Comparison of ENCODE assay signal across 8 mouse cellular contexts in genomic region chr16:34469277-34469868, GRCm38 (mm10).
DNase-seq lines count a peak whose midpoint lies in the region; ATAC-seq and TF ChIP-seq lines count a peak whose summit lies in the region.

No protein-coding gene starts in this region.

- H3K36me3 ChIP-seq in lung, embryonic 16.5 days (ENCODE audit: control insufficient read depth, insufficient read depth, low read length): no peaks in the 10 kb centered on the region
- no peaks in the 10 kb centered on the region for H3K36me3 ChIP-seq in midbrain, postnatal 0 days (ENCODE audit: insufficient read depth, low read length)

- DNase-seq in lung, adult 2 months: no peak
- DNase-seq in forelimb bud, embryonic 11.5 days (ENCODE audit: low read depth, low spot score): peak; percentile 61
- DNase-seq in layer of hippocampus, adult 2 months (ENCODE audit: low spot score in 2 of 2): peak; percentile 62 to 85
- DNase-seq in midbrain, postnatal 0 days (ENCODE audit: low spot score): peak; percentile 80
- no peak for DNase-seq in gastrocnemius, adult 8-10 months (ENCODE audit: low spot score in 2 of 2)
- no peak for DNase-seq in testis, postnatal 14 days (ENCODE audit: low spot score)
- DNase-seq in spleen, postnatal 14 days (ENCODE audit: low spot score in 2 of 2): no peak

- H3K9ac ChIP-seq in lung, embryonic 16.5 days (ENCODE audit: low read length): no peak overlapping the region
- no peak overlapping the region for H3K9ac ChIP-seq in midbrain, postnatal 0 days (replicated peaks; ENCODE audit: low read length, poor library complexity, severe bottlenecking)

- H3K9me3 ChIP-seq in lung, embryonic 16.5 days (ENCODE audit: control insufficient read depth, low read length): no peaks in the 10 kb centered on the region
- H3K9me3 ChIP-seq in midbrain, postnatal 0 days (ENCODE audit: low read length): no peaks in the 10 kb centered on the region

- TF ChIP-seq CTCF in lung, adult 2 months (IDR thresholded peaks at IDR 0.05; ENCODE audit: insufficient read depth, low read length): no peak
- TF ChIP-seq CTCF in layer of hippocampus, adult 2 months (conservative IDR thresholded peaks at IDR 0.05): no peak
- TF ChIP-seq CTCF in midbrain, postnatal 0 days (IDR thresholded peaks at IDR 0.05): no peak

- no peak for TF ChIP-seq POLR2A in lung, adult 2 months (IDR thresholded peaks at IDR 0.05; ENCODE audit: borderline replicate concordance, extremely low read depth, low read depth, low read length)

- no peak overlapping the region for H3K4me3 ChIP-seq in lung, embryonic 16.5 days (ENCODE audit: low read length)
- H3K4me3 ChIP-seq in lung, adult 2 months (replicated peaks; ENCODE audit: extremely low read depth, low read depth, low read length): no peak overlapping the region
- H3K4me3 ChIP-seq in layer of hippocampus, adult 2 months: peak overlapping the region; percentile 27; the same call in 1 of the 2 replicates
- no peak overlapping the region for H3K4me3 ChIP-seq in midbrain, postnatal 0 days (ENCODE audit: low read depth, low read length)

- WGBS in lung, embryonic 16.5 days: 38% methylated on average over 8 of the region's 8 CpGs
- 44% methylated on average over 8 of the region's 8 CpGs for WGBS in lung, adult 2 months
- WGBS in midbrain, postnatal 0 days: 23% methylated on average over 8 of the region's 8 CpGs

- H3K4me2 ChIP-seq in lung, embryonic 16.5 days (ENCODE audit: low read depth, low read length): no peak overlapping the region
- peak overlapping the region; percentile 41 for H3K4me2 ChIP-seq in midbrain, postnatal 0 days (ENCODE audit: low read depth, low read length, poor library complexity, severe bottlenecking)

- peak; percentile 56; the same call in 1 of the 2 replicates for ATAC-seq in lung, embryonic 16.5 days (ENCODE audit: low read depth)
- peak; percentile 80 for ATAC-seq in midbrain, postnatal 0 days (ENCODE audit: low FRiP score)

- H3K4me1 ChIP-seq in lung, embryonic 16.5 days (replicated peaks; ENCODE audit: control insufficient read depth, insufficient read depth, low read length): peaks cover 22% of the 10 kb centered on the region
- H3K4me1 ChIP-seq in lung, adult 2 months (ENCODE audit: control insufficient read depth, insufficient read depth, low read length): no peaks in the 10 kb centered on the region; the same call in 1 of the 2 replicates
- peaks cover 61% of the 10 kb centered on the region for H3K4me1 ChIP-seq in midbrain, postnatal 0 days (ENCODE audit: insufficient read depth, low read length)

- no peak overlapping the region for H3K27ac ChIP-seq in lung, embryonic 16.5 days (ENCODE audit: low read length)
- H3K27ac ChIP-seq in layer of hippocampus, adult 2 months: peak overlapping the region; percentile 92
- peak overlapping the region; percentile 59 for H3K27ac ChIP-seq in midbrain, postnatal 0 days (ENCODE audit: low read depth, low read length)

- H3K27me3 ChIP-seq in lung, embryonic 16.5 days (ENCODE audit: control insufficient read depth, insufficient read depth, low read depth, low read length): no peaks in the 10 kb centered on the region
- no peaks in the 10 kb centered on the region for H3K27me3 ChIP-seq in midbrain, postnatal 0 days (ENCODE audit: insufficient read depth, low read length)

Comparison
In these comparisons a context has a peak if more than half of its experiments do, and no peak if none do; other contexts are left out.
1. DNase-seq: peak in forelimb bud, embryonic 11.5 days (single experiment), layer of hippocampus, adult 2 months (2 of 2) and midbrain, postnatal 0 days (single experiment); none in lung, adult 2 months (single experiment), gastrocnemius, adult 8-10 months (0 of 2), testis, postnatal 14 days (single experiment) and spleen, postnatal 14 days (0 of 2).